Mouse (Mus musculus) heart, embryonic 14.5 days (tissue): Measurements from ENCODE around the gene Znhit3. TPM values are rescaled to one million over a fixed set of nuclear protein-coding genes. Genes with fewer than 3 reads are reported as not detected.

Experiments used
- ATAC-seq: fragments of 200-750 bp; cut with Nextera tagmentation; 2 replicates; pipeline ENCODE4 v1.8.0; 2017; ENCODE audit warnings: low read depth, moderate TSS enrichment; ENCODE audit not compliant: insufficient number of reproducible peaks, insufficient read depth, low FRiP score
- H3K27ac ChIP-seq, 2 experiments: fragments of 200-500 bp in 1 of 2; fragments of 300-500 bp in 1 of 2; sonication (generic) in 1 of 2; replicated peaks in 1 of 2; 2 replicates each; pipeline ENCODE4 v1.5.1; 2012 to 2014; ENCODE audit warnings: low read depth in 2 of 2, low read length in 2 of 2, control low read depth in 1 of 2, mild to moderate bottlenecking in 1 of 2, mixed read lengths in 1 of 2; ENCODE audit not compliant: control insufficient read depth in 1 of 2, insufficient read depth in 1 of 2
- H3K27me3 ChIP-seq: fragments of 300-500 bp; sonication (generic); 2 replicates; pipeline ENCODE4 v1.6.1; 2014; ENCODE audit warnings: mild to moderate bottlenecking, low read length, control low read depth; ENCODE audit not compliant: control insufficient read depth, insufficient read depth
- H3K36me3 ChIP-seq: fragments of 300-500 bp; sonication (generic); 2 replicates; pipeline ENCODE4 v1.6.1; 2014; ENCODE audit warnings: mild to moderate bottlenecking, control low read depth, low read length, mixed read lengths; ENCODE audit not compliant: control insufficient read depth, insufficient read depth
- H3K4me1 ChIP-seq, 2 experiments: fragments of 200-500 bp in 1 of 2; fragments of 300-500 bp in 1 of 2; sonication (generic) in 1 of 2; 2 replicates each; pipeline ENCODE4 v1.6.1; 2012 to 2014; ENCODE audit warnings: low read length in 2 of 2, control low read depth in 1 of 2, mixed read lengths in 1 of 2; ENCODE audit not compliant: control insufficient read depth in 2 of 2, insufficient read depth in 2 of 2
- H3K4me2 ChIP-seq: fragments of 300-500 bp; sonication (generic); 2 replicates; pipeline ENCODE4 v1.6.1; 2014; ENCODE audit warnings: mild to moderate bottlenecking, low read length
- H3K4me3 ChIP-seq, 2 experiments: fragments of 200-500 bp in 1 of 2; fragments of 300-500 bp in 1 of 2; sonication (generic) in 1 of 2; 2 replicates each; pipeline ENCODE4 v1.5.1; 2012 to 2014; ENCODE audit warnings: low read length in 2 of 2, mild to moderate bottlenecking in 2 of 2, control low read depth in 1 of 2, low read depth in 1 of 2, moderate library complexity in 1 of 2; ENCODE audit not compliant: control insufficient read depth in 1 of 2, insufficient read depth in 1 of 2
- H3K9ac ChIP-seq: fragments of 300-500 bp; sonication (generic); 2 replicates; pipeline ENCODE4 v1.6.1; 2014; ENCODE audit warnings: mild to moderate bottlenecking, low read length
- H3K9me3 ChIP-seq: fragments of 300-500 bp; sonication (generic); 2 replicates; pipeline ENCODE4 v1.6.1; 2016; ENCODE audit warnings: low read length, control low read depth; ENCODE audit not compliant: control insufficient read depth
- WGBS: fragments of 180-500 bp; shearing (Covaris S2); extraction: QIAGEN DNeasy Blood & Tissue Kit; methylation state at CpG from one replicate; pipeline ENCODE4 v1.1.7; 2014; 5-methylcytosine and 5-hydroxymethylcytosine counted together
- polyA plus RNA-seq: library from polyadenylated mRNA; unstranded; fragments of >200 nt; fragmentation: Nextera tagmentation; extraction: Ambion mirVana; gene quantifications from 2 replicates; pipeline ENCODE4 v1.2.1, GENCODE M21; 2014

Znhit3 gene
- polyA plus RNA-seq, 1 experiment from 2014 or later, result 42.6 TPM

- Histone ChIP-seq H3K36me3 (peaks cover 99% of the 10 kb centered on the region), H3K4me2 (no peak overlapping the region), H3K27ac (no peak overlapping the region), H3K9ac (no peak overlapping the region), H3K4me3 (no peak overlapping the region), H3K27me3 (no peaks in the 10 kb centered on the region), H3K4me1 (no peaks in the 10 kb centered on the region), H3K9me3 (no peaks in the 10 kb centered on the region)
- ATAC-seq, result no peak
- WGBS, result 73% methylated on average over 3 of the region's 3 CpGs
Measured at GRCm38 (mm10) chr11:84907081-84907480, 9.1 kb downstream of the Znhit3 start.

- Histone ChIP-seq H3K9me3 (no peaks in the 10 kb centered on the region), H3K4me1 (no peaks in the 10 kb centered on the region), H3K27me3 (no peaks in the 10 kb centered on the region), H3K4me3 (no peak overlapping the region), H3K9ac (no peak overlapping the region), H3K36me3 (peaks cover 100% of the 10 kb centered on the region), H3K27ac (no peak overlapping the region), H3K4me2 (no peak overlapping the region)
- ATAC-seq, result no peak
- 77% methylated on average over 9 of the region's 9 CpGs for WGBS
Measured at GRCm38 (mm10) chr11:84904597-84905144, 11.5 kb downstream of the Znhit3 start.

GRCm38 (mm10) chr11:84893113-84893512 is 23.1 kb downstream of the Znhit3 start:
- H3K27ac ChIP-seq, result no peak overlapping the region
- no peak for ATAC-seq
- no peak overlapping the region for H3K4me3 ChIP-seq
- H3K9ac ChIP-seq, result no peak overlapping the region
- 88% methylated on average over 14 of the region's 15 CpGs for WGBS
- no peaks in the 10 kb centered on the region for H3K4me1 ChIP-seq
- H3K27me3 ChIP-seq, result no peaks in the 10 kb centered on the region
- H3K9me3 ChIP-seq, result no peaks in the 10 kb centered on the region
- peaks cover 91% of the 10 kb centered on the region for H3K36me3 ChIP-seq
- no peak overlapping the region for H3K4me2 ChIP-seq

GRCm38 (mm10) chr11:84891705-84892104 is 24.5 kb downstream of the Znhit3 start:
- no peak overlapping the region for H3K27ac ChIP-seq
- no peaks in the 10 kb centered on the region for H3K27me3 ChIP-seq
- no peak for ATAC-seq
- H3K9ac ChIP-seq, result no peak overlapping the region
- H3K9me3 ChIP-seq, result no peaks in the 10 kb centered on the region
- H3K4me3 ChIP-seq, result no peak overlapping the region
- H3K4me2 ChIP-seq, result no peak overlapping the region
- 91% methylated on average over 7 of the region's 7 CpGs for WGBS
- no peaks in the 10 kb centered on the region for H3K4me1 ChIP-seq
- H3K36me3 ChIP-seq, result peaks cover 91% of the 10 kb centered on the region

DNA sequence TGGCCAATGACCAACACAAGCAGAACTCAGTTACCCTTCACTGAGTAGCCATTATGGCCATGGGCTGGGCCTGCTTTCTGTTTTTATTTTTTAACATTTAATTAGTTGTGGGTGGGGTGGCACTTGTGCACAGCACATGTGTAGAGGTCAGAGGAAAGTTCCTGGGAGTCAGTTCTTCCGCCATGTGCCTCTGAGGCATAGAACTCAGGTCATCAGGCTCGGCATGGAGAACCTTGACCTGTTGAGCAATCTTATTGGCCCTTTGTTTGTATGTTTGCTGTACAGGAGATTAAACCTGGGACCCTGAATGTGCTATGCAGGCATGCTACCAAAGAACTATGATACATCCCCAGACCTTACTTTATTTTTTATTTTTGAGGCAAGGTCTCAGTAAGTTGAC is 26.7 kb downstream of the Znhit3 start:
- WGBS, result 94% methylated on average over 2 of the region's 2 CpGs
- no peak for ATAC-seq
- H3K4me3 ChIP-seq, result no peak overlapping the region

DNA sequence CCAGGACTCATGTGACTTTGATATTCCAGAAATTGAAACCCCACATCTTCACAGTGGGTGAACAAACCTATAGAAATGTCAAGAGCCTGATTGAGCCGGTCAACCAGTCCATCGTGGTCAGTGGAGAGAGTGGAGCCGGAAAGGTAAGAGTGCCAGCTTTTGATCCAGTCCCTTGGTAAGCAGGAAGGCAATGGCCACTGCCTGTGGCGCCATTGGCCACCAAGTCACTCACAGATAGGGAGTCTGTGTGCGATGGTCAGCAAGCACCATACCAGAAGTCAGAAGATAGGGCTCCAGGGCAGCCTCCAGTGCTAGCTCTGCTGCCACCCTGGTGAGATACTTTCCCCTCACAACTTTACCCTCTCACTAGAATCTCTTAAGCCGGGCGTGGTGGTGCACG is 28.1 kb downstream of the Znhit3 start:
- H3K27me3 ChIP-seq, result no peaks in the 10 kb centered on the region
- H3K4me3 ChIP-seq, result no peak overlapping the region
- H3K9me3 ChIP-seq, result no peaks in the 10 kb centered on the region
- 93% methylated on average over 8 of the region's 8 CpGs for WGBS
- ATAC-seq, result no peak
- no peak overlapping the region for H3K9ac ChIP-seq
- peaks cover 97% of the 10 kb centered on the region for H3K36me3 ChIP-seq
- no peaks in the 10 kb centered on the region for H3K4me1 ChIP-seq
- no peak overlapping the region for H3K27ac ChIP-seq
- H3K4me2 ChIP-seq, result no peak overlapping the region

More for the DNA sequence above, 26.7 kb downstream of the Znhit3 start:
- Histone ChIP-seq H3K36me3 (peaks cover 92% of the 10 kb centered on the region), H3K27me3 (no peaks in the 10 kb centered on the region), H3K9ac (no peak overlapping the region), H3K4me2 (no peak overlapping the region), H3K9me3 (no peaks in the 10 kb centered on the region), H3K27ac (no peak overlapping the region), H3K4me1 (no peaks in the 10 kb centered on the region)

GRCm38 (mm10) chr11:84886767-84887511 is 29.2 kb downstream of the Znhit3 start:
- Histone ChIP-seq H3K27me3 (no peaks in the 10 kb centered on the region), H3K4me3 (no peak overlapping the region), H3K27ac (no peak overlapping the region), H3K36me3 (peaks cover 91% of the 10 kb centered on the region), H3K4me1 (no peaks in the 10 kb centered on the region), H3K4me2 (no peak overlapping the region), H3K9me3 (no peaks in the 10 kb centered on the region), H3K9ac (no peak overlapping the region)
- no peak for ATAC-seq
- WGBS, result 89% methylated on average over 11 of the region's 11 CpGs

- Histone ChIP-seq H3K4me1 (peaks cover 1 to 2% of the 10 kb centered on the region in 2 experiments; a peak in 2 of 4 replicates), H3K4me3 (no peak overlapping the region), H3K27ac (no peak overlapping the region), H3K4me2 (no peak overlapping the region), H3K9ac (no peak overlapping the region), H3K27me3 (no peaks in the 10 kb centered on the region), H3K36me3 (peaks cover 84% of the 10 kb centered on the region), H3K9me3 (no peaks in the 10 kb centered on the region)
- no peak for ATAC-seq
- WGBS, result 87% methylated on average over 5 of the region's 5 CpGs
Measured at GRCm38 (mm10) chr11:84886236-84886635, 29.9 kb downstream of the Znhit3 start.
